Mouse (Mus musculus): ENCODE measurements around the gene Fam90a1a.

- TF ChIP-seq CTCF (IDR thresholded peaks at IDR 0.05; ENCODE audit: low read depth): no peak
- no peak for TF ChIP-seq EP300 (optimal IDR thresholded peaks at IDR 0.05)
Observed at GRCm38 (mm10) chr8:21932610-21933009, 25.9 kb upstream of the Fam90a1a start, which contains the start of gene Defb15.

Data from stomach, postnatal 0 days (tissue).